Mouse (Mus musculus) limb, embryonic 14.5 days (tissue): ENCODE data around the gene G430095P16Rik. TPM values are rescaled to one million over a fixed set of nuclear protein-coding genes. Genes with fewer than 3 reads are reported as not detected.

ENCODE experiments used
- ATAC-seq: fragments of 200-750 bp; cut with Nextera tagmentation; 2 replicates; pipeline ENCODE4 v1.8.0; 2017; ENCODE audit warnings: low read depth, moderate number of reproducible peaks, moderate TSS enrichment; ENCODE audit not compliant: low FRiP score
- DNase-seq: peaks from one replicate; pipeline ENCODE4 v3.0.0-alpha.2; 2015; ENCODE audit warnings: low spot score
- H3K27ac ChIP-seq: fragments of 300-500 bp; sonication (generic); replicated peaks from 2 replicates; pipeline ENCODE4 v1.5.1; 2014; ENCODE audit warnings: low read depth, mild to moderate bottlenecking, low read length, moderate library complexity, mixed read lengths
- H3K27me3 ChIP-seq: fragments of 300-500 bp; sonication (generic); 2 replicates; pipeline ENCODE4 v1.6.1; 2014; ENCODE audit warnings: low read length, mixed read lengths; ENCODE audit not compliant: control insufficient read depth, insufficient read depth
- H3K36me3 ChIP-seq: fragments of 300-500 bp; sonication (generic); 2 replicates; pipeline ENCODE4 v1.6.1; 2014; ENCODE audit warnings: mild to moderate bottlenecking, low read length, moderate library complexity, mixed read lengths; ENCODE audit not compliant: control insufficient read depth, insufficient read depth
- H3K4me1 ChIP-seq: fragments of 300-500 bp; sonication (generic); 2 replicates; pipeline ENCODE4 v1.6.1; 2014; ENCODE audit warnings: antibody characterized with exemption, low read length, mixed read lengths; ENCODE audit not compliant: control insufficient read depth, insufficient read depth
- H3K4me2 ChIP-seq: fragments of 300-500 bp; sonication (generic); replicated peaks from 2 replicates; pipeline ENCODE4 v1.6.1; 2014; ENCODE audit warnings: low read depth, mild to moderate bottlenecking, low read length, moderate library complexity; ENCODE audit not compliant: severe bottlenecking
- H3K4me3 ChIP-seq: fragments of 300-500 bp; sonication (generic); replicated peaks from 2 replicates; pipeline ENCODE4 v1.5.1; 2014; ENCODE audit warnings: low read length
- H3K9ac ChIP-seq: fragments of 300-500 bp; sonication (generic); 2 replicates; pipeline ENCODE4 v1.6.1; 2014; ENCODE audit warnings: mild to moderate bottlenecking, low read depth, low read length, moderate library complexity; ENCODE audit not compliant: severe bottlenecking
- H3K9me3 ChIP-seq: fragments of 300-500 bp; sonication (generic); 2 replicates; pipeline ENCODE4 v1.6.1; 2016; ENCODE audit warnings: low read length; ENCODE audit not compliant: control insufficient read depth
- POLR2A ChIP-seq: fragments of 200-500 bp; IDR thresholded peaks from 2 replicates; pipeline ENCODE4 v1.8.0; 2012; ENCODE audit warnings: inconsistent platforms, mild to moderate bottlenecking, moderate library complexity, borderline replicate concordance; ENCODE audit not compliant: insufficient read depth, insufficient read length; ENCODE audit errors: extremely low read depth
- WGBS: fragments of 180-500 bp; shearing (Covaris S2); extraction: QIAGEN DNeasy Blood & Tissue Kit; methylation state at CpG from one replicate; pipeline ENCODE4 v1.1.7; 2014; 5-methylcytosine and 5-hydroxymethylcytosine counted together
- polyA plus RNA-seq, 2 experiments: library from polyadenylated mRNA; depleted of rRNA in 1 of 2; stranded (reverse) in 1 of 2; unstranded in 1 of 2; fragments of >200 nt; fragmentation: Nextera tagmentation in 1 of 2; extraction: Ambion mirVana in 1 of 2; gene quantifications; 2 replicates each; pipeline versions ENCODE4 v1.2.1 to v1.2.3; 2012 to 2014

The G430095P16Rik gene
- polyA plus RNA-seq (2012; rRNA removed) (4.3 and 4.8 TPM in 2 replicates), polyA plus RNA-seq (2014; fragmentation: Nextera tagmentation; extraction: Ambion mirVana) (5.7 and 6.0 TPM in 2 replicates)

DNA sequence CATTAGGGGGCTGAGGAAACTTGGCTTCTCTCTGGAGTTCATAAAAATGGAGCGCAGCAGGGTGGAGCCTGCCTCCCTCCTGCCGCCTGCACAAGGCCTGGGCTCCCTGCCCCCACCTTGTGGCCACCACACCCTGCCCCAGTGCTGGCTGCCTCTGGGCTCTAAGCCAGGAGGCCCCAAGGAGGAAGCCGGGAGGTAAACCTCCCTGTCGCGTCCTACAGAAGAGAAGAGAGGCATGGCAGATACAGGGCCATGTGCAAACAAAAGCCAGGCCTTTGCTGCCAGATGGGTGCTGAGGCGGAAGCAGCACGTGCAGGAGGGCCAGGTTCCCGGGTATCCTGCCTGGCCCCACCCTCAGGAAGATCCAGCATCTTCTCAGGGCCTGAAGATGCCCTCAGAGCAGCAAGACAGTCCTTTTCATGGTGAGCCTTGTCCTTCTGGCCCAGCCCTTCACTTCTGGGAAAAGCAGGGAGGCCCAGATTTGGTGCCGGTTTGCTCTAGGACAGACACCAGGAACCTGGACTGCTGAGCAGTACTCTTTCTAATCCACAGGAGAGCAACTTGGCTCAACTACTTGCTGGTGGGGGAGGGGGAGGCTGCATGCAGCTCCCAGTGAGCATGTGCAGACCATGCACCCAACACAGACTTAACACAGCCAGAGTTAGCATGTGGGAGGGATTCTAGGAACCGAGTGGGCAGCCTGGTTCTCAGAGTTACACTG, at the start of gene G430095P16Rik:
Gene G430095P16Rik (plus strand): TSS at position 158 of the 721 bp plus-strand sequence.
- H3K4me1 ChIP-seq: peaks cover 58% of the 10 kb centered on the region
- peaks cover 85% of the 10 kb centered on the region for H3K36me3 ChIP-seq
- ATAC-seq: peak; percentile 90

GRCm38 (mm10) chr8:84677305-84677704, 45.5 kb upstream of the G430095P16Rik start:
- ATAC-seq (no peak), DNase-seq (no peak)
- H3K4me3 ChIP-seq: no peak overlapping the region
- no peak for TF ChIP-seq POLR2A
- no peaks in the 10 kb centered on the region for H3K27me3 ChIP-seq
- H3K9ac ChIP-seq: no peak overlapping the region
- H3K27ac ChIP-seq: no peak overlapping the region
- peaks cover 48% of the 10 kb centered on the region for H3K36me3 ChIP-seq
- H3K9me3 ChIP-seq: no peaks in the 10 kb centered on the region
- WGBS: 93% methylated on average over 5 of the region's 5 CpGs
- H3K4me1 ChIP-seq: no peaks in the 10 kb centered on the region
- H3K4me2 ChIP-seq: no peak overlapping the region

More for the DNA sequence above, at the start of gene G430095P16Rik:
- Histone ChIP-seq H3K4me2 (peak within 1 kb of the TSS; percentile 46), H3K4me3 (peak within 1 kb of the TSS; percentile 16), H3K27me3 (no peaks in the 10 kb centered on the region), H3K27ac (peak within 1 kb of the TSS; percentile 97), H3K9me3 (no peaks in the 10 kb centered on the region), H3K9ac (peak within 1 kb of the TSS; percentile 46)
- 0 out of 2 replicates have a peak, but pooled peaks have one; percentile 16 for TF ChIP-seq POLR2A
- WGBS: under 1% methylated on average over 10 of the region's 10 CpGs
- peak; percentile 92 for DNase-seq

DNA sequence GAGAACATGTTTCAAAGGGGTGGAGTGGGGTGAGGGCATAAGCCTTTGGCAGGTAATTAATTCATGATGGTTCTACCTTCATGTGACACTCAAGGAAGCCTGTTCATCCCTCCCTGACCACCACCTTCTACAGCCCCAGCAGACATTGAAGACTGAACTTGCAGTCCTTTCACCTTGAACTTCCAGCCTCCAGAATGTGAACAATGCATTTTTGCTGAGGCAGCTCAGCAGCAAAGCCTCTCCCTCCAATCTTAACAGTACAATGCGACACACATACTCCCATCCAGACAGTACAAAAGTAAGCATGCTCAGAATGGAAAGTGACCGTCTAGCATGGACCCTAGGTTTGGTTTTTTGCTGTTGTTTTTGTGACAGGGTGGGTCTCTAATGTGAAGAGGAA, 41.3 kb upstream of the G430095P16Rik start:
- no peak overlapping the region for H3K4me2 ChIP-seq
- ATAC-seq (no peak), DNase-seq (no peak)
- peaks cover 20% of the 10 kb centered on the region for H3K36me3 ChIP-seq
- H3K27me3 ChIP-seq: no peaks in the 10 kb centered on the region
- no peaks in the 10 kb centered on the region for H3K9me3 ChIP-seq
- peaks cover 16% of the 10 kb centered on the region for H3K4me1 ChIP-seq
- no peak overlapping the region for H3K4me3 ChIP-seq
- H3K27ac ChIP-seq: no peak overlapping the region
- WGBS: 95% methylated on average over 2 of the region's 2 CpGs
- H3K9ac ChIP-seq: no peak overlapping the region
- TF ChIP-seq POLR2A: no peak

DNA sequence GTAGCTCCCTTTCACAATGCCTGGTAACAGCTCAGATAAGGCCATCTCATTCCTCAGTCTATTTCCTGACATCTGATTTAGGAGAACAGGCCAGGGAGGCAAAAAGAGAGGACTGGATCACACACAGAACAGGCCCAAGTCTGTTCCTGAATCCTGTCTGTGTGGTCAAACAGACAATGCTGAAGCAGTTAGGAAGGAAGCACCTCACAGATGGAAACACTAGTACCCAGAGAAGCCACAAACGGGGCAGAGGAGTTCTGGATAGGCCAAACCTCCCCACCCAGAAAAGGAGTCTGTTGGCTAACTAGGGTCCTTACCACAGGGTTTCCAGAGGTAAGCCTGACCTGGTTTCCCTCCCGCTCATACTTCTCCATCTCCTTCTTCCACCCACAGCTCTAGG, 40.5 kb upstream of the G430095P16Rik start:
- peaks cover 19% of the 10 kb centered on the region for H3K4me1 ChIP-seq
- no peak for ATAC-seq
- H3K4me3 ChIP-seq: no peak overlapping the region
- no peaks in the 10 kb centered on the region for H3K27me3 ChIP-seq
- peaks cover 13% of the 10 kb centered on the region for H3K36me3 ChIP-seq
- no peak for TF ChIP-seq POLR2A
- H3K27ac ChIP-seq: no peak overlapping the region
- no peak for DNase-seq
- no peaks in the 10 kb centered on the region for H3K9me3 ChIP-seq
- WGBS: 85% methylated on average over 2 of the region's 2 CpGs
- no peak overlapping the region for H3K4me2 ChIP-seq
- no peak overlapping the region for H3K9ac ChIP-seq

DNA sequence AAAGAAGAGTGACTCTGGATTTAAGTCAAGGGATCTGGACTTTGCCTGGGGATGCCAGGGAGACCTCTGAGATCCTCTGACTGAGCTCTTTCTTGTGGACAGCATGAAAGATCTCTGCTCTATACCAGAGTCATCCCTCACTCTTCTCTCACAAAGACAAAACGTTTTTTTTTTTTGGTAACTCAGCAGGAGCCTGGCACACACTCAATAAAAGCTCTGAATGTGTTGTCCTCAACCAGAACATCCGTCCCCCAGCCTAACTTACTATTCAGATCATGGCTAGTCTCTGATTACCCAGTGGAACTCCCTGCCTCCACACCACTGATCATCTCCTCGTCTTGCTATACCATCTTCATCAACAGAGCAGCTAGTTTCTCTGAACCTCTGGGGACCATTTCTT, 38.3 kb upstream of the G430095P16Rik start:
- no peak for ATAC-seq

More for the DNA sequence above, 38.3 kb upstream of the G430095P16Rik start:
- no peak for TF ChIP-seq POLR2A
- Histone ChIP-seq H3K4me2 (no peak overlapping the region), H3K4me3 (no peak overlapping the region), H3K9ac (no peak overlapping the region), H3K4me1 (peaks cover 26% of the 10 kb centered on the region), H3K9me3 (no peaks in the 10 kb centered on the region), H3K27me3 (no peaks in the 10 kb centered on the region), H3K36me3 (peaks cover 10% of the 10 kb centered on the region), H3K27ac (no peak overlapping the region)
- DNase-seq: no peak
- 62% methylated on average over 3 of the region's 3 CpGs for WGBS
